Mouse (Mus musculus): Measurements from ENCODE around the gene Rnf216. TPM values are rescaled to one million over a fixed set of nuclear protein-coding genes. Genes with fewer than 3 reads are reported as not detected.
"Not testable (repeated sequence)": the region's sequence is repeated elsewhere in the genome, so short reads cannot be mapped to it uniquely, and the experiment has no call there.

Gene Rnf216
- 28.5 and 30.1 TPM in 2 replicates for polyA plus RNA-seq (2016; fragmentation: Nextera tagmentation; extraction: Ambion mirVana)

- no peaks in the 10 kb centered on the region for H3K9me3 ChIP-seq (replicated peaks)
- peak within 1 kb of the TSS; percentile 92 for H3K27ac ChIP-seq
- H3K4me3 ChIP-seq: peak within 1 kb of the TSS; percentile 80
- H3K4me2 ChIP-seq: peak within 1 kb of the TSS; percentile 91
- under 1% methylated on average over 109 of the region's 110 CpGs for WGBS (ENCODE audit: insufficient replicate concordance)
- H3K9ac ChIP-seq: peak within 1 kb of the TSS; percentile 88
- peak; percentile 91 for ATAC-seq
- H3K27me3 ChIP-seq (replicated peaks): no peaks in the 10 kb centered on the region
- peaks cover 49% of the 10 kb centered on the region for H3K4me1 ChIP-seq
- H3K36me3 ChIP-seq: peaks cover 9% of the 10 kb centered on the region; the same call in 1 of the 2 replicates
Observed at GRCm38 (mm10) chr5:143112281-143113246, at the start of gene Rnf216. TSS of gene Rnf216 (minus strand) at chr5:143112994.

- H3K9me3 ChIP-seq (replicated peaks): peaks cover 4% of the 10 kb centered on the region; the same call in 1 of the 2 replicates
- no peak overlapping the region for H3K27ac ChIP-seq
- H3K4me1 ChIP-seq: no peaks in the 10 kb centered on the region
- H3K4me2 ChIP-seq: no peak overlapping the region
- no peak for ATAC-seq
- WGBS (ENCODE audit: insufficient replicate concordance): 66% methylated on average over 3 of the region's 3 CpGs
- no peak overlapping the region for H3K4me3 ChIP-seq
- H3K9ac ChIP-seq: no peak overlapping the region
- peaks cover 53% of the 10 kb centered on the region for H3K27me3 ChIP-seq (replicated peaks)
- H3K36me3 ChIP-seq: no peaks in the 10 kb centered on the region
Observed at GRCm38 (mm10) chr5:143155534-143155933, 42.7 kb upstream of the Rnf216 start.

GRCm38 (mm10) chr5:143153756-143154155 lies 41.0 kb upstream of the Rnf216 start:
- 75% methylated on average over 10 of the region's 10 CpGs for WGBS (ENCODE audit: insufficient replicate concordance)
- H3K4me2 ChIP-seq: no peak overlapping the region
- no peaks in the 10 kb centered on the region for H3K36me3 ChIP-seq
- H3K9me3 ChIP-seq (replicated peaks): peaks cover 13% of the 10 kb centered on the region; the same call in 1 of the 2 replicates
- no peak overlapping the region for H3K9ac ChIP-seq
- H3K27ac ChIP-seq: no peak overlapping the region
- peaks cover 37% of the 10 kb centered on the region for H3K27me3 ChIP-seq (replicated peaks)
- no peak overlapping the region for H3K4me3 ChIP-seq
- no peak for ATAC-seq
- no peaks in the 10 kb centered on the region for H3K4me1 ChIP-seq

- no peak overlapping the region for H3K4me2 ChIP-seq
- H3K4me1 ChIP-seq: no peaks in the 10 kb centered on the region
- H3K9ac ChIP-seq: no peak overlapping the region
- peaks cover 18% of the 10 kb centered on the region; the same call in 1 of the 2 replicates for H3K27me3 ChIP-seq (replicated peaks)
- 71% methylated on average over 2 of the region's 2 CpGs for WGBS (ENCODE audit: insufficient replicate concordance)
- H3K36me3 ChIP-seq: no peaks in the 10 kb centered on the region
- H3K27ac ChIP-seq: no peak overlapping the region
- H3K4me3 ChIP-seq: no peak overlapping the region
- ATAC-seq: no peak
- H3K9me3 ChIP-seq (replicated peaks): peaks cover 13% of the 10 kb centered on the region; the same call in 1 of the 2 replicates
Observed at GRCm38 (mm10) chr5:143150044-143150443, 37.2 kb upstream of the Rnf216 start.

- Histone ChIP-seq H3K4me2 (no peak overlapping the region), H3K9ac (no peak overlapping the region), H3K27ac (no peak overlapping the region), H3K27me3 (replicated peaks) (peaks cover 18% of the 10 kb centered on the region), H3K4me1 (no peaks in the 10 kb centered on the region), H3K9me3 (replicated peaks) (peaks cover 13% of the 10 kb centered on the region; the same call in 1 of the 2 replicates), H3K4me3 (no peak overlapping the region), H3K36me3 (no peaks in the 10 kb centered on the region)
- no peak for ATAC-seq
- WGBS (ENCODE audit: insufficient replicate concordance): 71% methylated on average over 2 of the region's 2 CpGs
Observed at GRCm38 (mm10) chr5:143149536-143149935, 36.7 kb upstream of the Rnf216 start.

GRCm38 (mm10) chr5:143148661-143149060 lies 35.9 kb upstream of the Rnf216 start:
- Histone ChIP-seq H3K4me1 (no peaks in the 10 kb centered on the region), H3K4me3 (no peak overlapping the region), H3K36me3 (no peaks in the 10 kb centered on the region), H3K27ac (no peak overlapping the region), H3K9me3 (replicated peaks) (peaks cover 13% of the 10 kb centered on the region; the same call in 1 of the 2 replicates), H3K4me2 (no peak overlapping the region), H3K27me3 (replicated peaks) (peaks cover 26% of the 10 kb centered on the region), H3K9ac (no peak overlapping the region)
- no peak for ATAC-seq
- 65% methylated on average over 5 of the region's 5 CpGs for WGBS (ENCODE audit: insufficient replicate concordance)

DNA sequence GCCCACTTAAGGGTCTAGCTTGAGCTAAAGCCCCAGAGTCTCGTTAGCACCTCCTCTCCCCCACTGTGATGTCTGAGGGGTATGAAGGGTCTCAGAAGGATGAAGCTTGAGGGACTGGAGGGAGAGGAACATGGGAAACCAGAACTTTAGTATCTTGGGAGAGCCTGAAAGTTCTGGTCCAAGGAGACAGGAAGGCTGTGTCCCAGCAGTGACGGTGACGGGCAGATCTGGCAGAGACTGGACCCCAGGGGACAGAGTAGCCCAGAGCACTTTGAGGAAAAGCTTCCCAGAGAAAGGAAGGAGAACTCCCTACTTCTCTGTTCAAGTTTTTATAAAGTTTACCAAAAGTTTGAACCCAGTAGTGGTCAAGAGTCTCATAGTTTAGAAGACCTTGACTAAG lies 34.7 kb upstream of the Rnf216 start, which contains the start of gene Olfr718-ps1:
Gene Olfr718-ps1 (minus strand): TSS at position 101 of the 400 bp plus-strand sequence.
- Histone ChIP-seq H3K4me3 (no peak within 1 kb of the TSS), H3K27me3 (replicated peaks) (peaks cover 34% of the 10 kb centered on the region), H3K36me3 (no peaks in the 10 kb centered on the region), H3K9me3 (replicated peaks) (peaks cover 13% of the 10 kb centered on the region; the same call in 1 of the 2 replicates), H3K4me2 (no peak within 1 kb of the TSS), H3K4me1 (no peaks in the 10 kb centered on the region), H3K27ac (no peak within 1 kb of the TSS), H3K9ac (no peak within 1 kb of the TSS)
- no peak for ATAC-seq
- 53% methylated on average over 3 of the region's 3 CpGs for whole genome bisulfite sequencing (ENCODE audit: insufficient replicate concordance)

- Histone ChIP-seq H3K9me3 (replicated peaks) (no peaks in the 10 kb centered on the region), H3K27me3 (replicated peaks) (peaks cover 56% of the 10 kb centered on the region), H3K4me3 (no peak overlapping the region), H3K9ac (no peak overlapping the region), H3K4me2 (no peak overlapping the region), H3K36me3 (no peaks in the 10 kb centered on the region), H3K27ac (no peak overlapping the region), H3K4me1 (peaks cover 21% of the 10 kb centered on the region)
- peak; percentile 40 for ATAC-seq
- 67% methylated on average over 13 of the region's 13 CpGs for WGBS (ENCODE audit: insufficient replicate concordance)
Observed at GRCm38 (mm10) chr5:143137580-143137979, 24.8 kb upstream of the Rnf216 start.

DNA sequence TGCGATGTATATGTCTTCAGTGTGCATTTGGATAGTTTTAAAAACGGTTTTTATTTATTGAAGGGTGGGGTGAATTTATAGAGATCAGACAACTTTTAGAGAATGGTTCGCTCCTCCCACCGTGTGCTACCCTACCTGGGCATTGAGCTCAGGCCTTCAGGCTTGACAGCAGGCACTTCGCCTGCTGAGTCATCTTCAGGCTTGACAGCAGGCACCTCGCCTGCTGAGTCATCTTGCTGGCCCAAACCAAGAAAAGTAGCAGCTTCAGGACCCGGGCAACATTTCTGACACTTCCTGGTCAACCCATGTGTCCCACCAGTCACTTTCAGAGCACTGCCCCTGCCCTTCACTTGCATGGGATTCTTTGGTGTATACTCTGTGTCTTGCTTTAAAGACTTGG lies 22.2 kb upstream of the Rnf216 start:
- 51% methylated on average over 7 of the region's 7 CpGs for WGBS (ENCODE audit: insufficient replicate concordance)
- peaks cover 23% of the 10 kb centered on the region for H3K4me1 ChIP-seq
- H3K4me2 ChIP-seq: no peak overlapping the region
- H3K9me3 ChIP-seq (replicated peaks): no peaks in the 10 kb centered on the region
- ATAC-seq: peak; percentile 67; the same call in 1 of the 2 replicates
- no peak overlapping the region for H3K9ac ChIP-seq
- peak overlapping the region; percentile 53; the same call in 1 of the 2 replicates for H3K27ac ChIP-seq
- H3K36me3 ChIP-seq: no peaks in the 10 kb centered on the region
- H3K4me3 ChIP-seq: no peak overlapping the region
- peaks cover 40% of the 10 kb centered on the region for H3K27me3 ChIP-seq (replicated peaks)

DNA sequence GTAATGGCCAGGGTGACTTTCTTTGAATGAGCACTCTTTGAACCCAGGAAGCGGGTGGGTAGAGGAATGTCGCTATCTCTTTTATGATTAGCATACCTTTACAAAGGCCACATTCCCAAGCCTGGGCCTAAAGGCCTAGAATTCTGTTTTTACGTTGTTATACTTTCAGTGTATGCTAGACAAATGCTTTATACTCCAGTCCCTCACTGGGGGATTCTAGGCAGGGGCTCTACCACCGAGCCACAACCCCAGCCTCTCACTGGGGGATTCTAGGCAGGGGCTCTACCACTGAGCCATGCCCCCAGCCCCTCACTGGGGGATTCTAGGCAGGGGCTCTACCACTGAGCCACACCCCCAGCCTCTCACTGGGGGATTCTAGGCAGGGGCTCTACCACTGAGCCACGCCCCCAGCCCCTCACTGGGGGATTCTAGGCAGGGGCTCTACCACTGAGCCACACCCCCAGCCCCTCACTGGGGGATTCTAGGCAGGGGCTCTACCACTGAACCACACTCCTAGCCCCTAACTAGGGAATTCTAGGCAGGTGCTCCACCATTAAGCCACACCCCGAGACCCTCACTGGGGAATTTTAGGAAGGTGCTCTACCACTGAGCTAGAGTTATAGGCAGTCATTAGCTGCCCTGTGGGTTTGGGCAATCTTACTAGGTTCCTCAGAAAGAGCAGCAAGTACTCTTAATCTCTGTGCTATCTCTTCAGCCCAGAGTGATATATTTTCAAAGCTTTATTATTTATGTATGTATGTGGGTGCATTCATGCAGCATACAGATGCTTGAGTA lies 21.6 kb upstream of the Rnf216 start:
- not testable (repeated sequence) for H3K9ac ChIP-seq; H3K4me3 ChIP-seq; H3K9me3 ChIP-seq (replicated peaks); H3K36me3 ChIP-seq; H3K27ac ChIP-seq; ATAC-seq; H3K4me2 ChIP-seq
- 71% methylated on average over 4 of the region's 6 CpGs for WGBS (ENCODE audit: insufficient replicate concordance)
- Histone ChIP-seq H3K27me3 (replicated peaks) (peaks cover 40% of the 10 kb centered on the region), H3K4me1 (peaks cover 23% of the 10 kb centered on the region)

DNA sequence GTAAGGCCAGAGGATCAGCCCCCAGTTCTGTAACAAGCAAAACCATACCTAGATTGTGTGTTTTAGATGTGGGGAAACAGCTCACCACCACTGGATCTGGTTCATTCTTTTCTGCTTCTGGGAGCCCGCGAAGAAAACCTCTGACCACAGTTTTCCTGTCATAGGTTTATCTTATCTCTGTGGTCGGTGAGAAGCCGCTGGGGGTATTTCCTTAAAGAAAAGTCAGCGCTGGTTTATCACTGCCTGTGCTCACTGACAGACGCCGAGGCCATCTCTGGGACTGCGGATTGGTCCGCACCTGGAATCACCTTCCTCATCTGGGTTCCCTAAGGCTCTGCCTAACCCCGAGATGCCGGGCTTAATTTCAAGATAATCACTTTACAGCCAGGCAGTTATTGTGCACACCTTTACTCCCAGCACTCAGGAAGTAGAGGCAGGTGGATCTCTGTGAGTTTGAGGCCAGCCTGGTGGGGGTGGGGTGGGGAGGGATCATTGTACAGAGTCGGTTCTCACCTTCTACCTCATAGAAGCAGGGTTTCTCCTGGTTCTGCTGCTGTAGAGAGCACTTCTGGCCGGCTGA lies 20.2 kb upstream of the Rnf216 start:
- Histone ChIP-seq H3K4me1 (peaks cover 23% of the 10 kb centered on the region), H3K27me3 (replicated peaks) (peaks cover 44% of the 10 kb centered on the region), H3K27ac (no peak overlapping the region), H3K4me2 (no peak overlapping the region; the same call in 1 of the 2 replicates), H3K9me3 (replicated peaks) (no peaks in the 10 kb centered on the region), H3K4me3 (no peak overlapping the region), H3K9ac (no peak overlapping the region), H3K36me3 (no peaks in the 10 kb centered on the region)
- WGBS (ENCODE audit: insufficient replicate concordance): 14% methylated on average over 13 of the region's 13 CpGs
- no peak for ATAC-seq
